Mouse (Mus musculus) hindbrain, embryonic 15.5 days (tissue): ENCODE measurements around the gene Zfp36l1. TPM values are rescaled to one million over a fixed set of nuclear protein-coding genes. Genes with fewer than 3 reads are reported as not detected.

ENCODE experiments used
- ATAC-seq: fragments of 200-750 bp; cut with Nextera tagmentation; 2 replicates; pipeline ENCODE4 v1.8.0; 2017; ENCODE audit warnings: low read depth, moderate number of reproducible peaks, moderate TSS enrichment; ENCODE audit not compliant: low FRiP score
- H3K27ac ChIP-seq: fragments of 300-500 bp; sonication (generic); replicated peaks from 2 replicates; pipeline ENCODE4 v1.5.1; 2015; ENCODE audit warnings: mild to moderate bottlenecking, inconsistent platforms
- H3K27me3 ChIP-seq: fragments of 300-500 bp; sonication (generic); 2 replicates; pipeline ENCODE4 v1.6.1; 2015; ENCODE audit warnings: control low read depth, inconsistent platforms
- H3K36me3 ChIP-seq: fragments of 300-500 bp; sonication (generic); 2 replicates; pipeline ENCODE4 v1.6.1; 2015; ENCODE audit warnings: control low read depth, inconsistent platforms
- H3K4me1 ChIP-seq: fragments of 300-500 bp; sonication (generic); replicated peaks from 2 replicates; pipeline ENCODE4 v1.6.1; 2015; ENCODE audit warnings: control low read depth, inconsistent platforms
- H3K4me2 ChIP-seq: fragments of 300-500 bp; sonication (generic); 2 replicates; pipeline ENCODE4 v1.6.1; 2015; ENCODE audit warnings: moderate library complexity, mild to moderate bottlenecking, inconsistent platforms
- H3K4me3 ChIP-seq: fragments of 300-500 bp; sonication (generic); 2 replicates; pipeline ENCODE4 v1.5.1; 2015; ENCODE audit warnings: mild to moderate bottlenecking, inconsistent platforms
- H3K9ac ChIP-seq: fragments of 300-500 bp; sonication (generic); 2 replicates; pipeline ENCODE4 v1.6.1; 2015; ENCODE audit warnings: inconsistent platforms
- H3K9me3 ChIP-seq: fragments of 300-500 bp; sonication (generic); 2 replicates; pipeline ENCODE4 v1.6.1; 2016; ENCODE audit warnings: control low read depth, inconsistent platforms
- WGBS: fragments of 180-500 bp; shearing (Covaris S2); methylation state at CpG from one replicate; pipeline ENCODE4 v1.1.7; 2015; 5-methylcytosine and 5-hydroxymethylcytosine counted together
- polyA plus RNA-seq: library from polyadenylated mRNA; unstranded; fragments of >200 nt; fragmentation: Nextera tagmentation; extraction: Ambion mirVana; gene quantifications from 2 replicates; pipeline ENCODE4 v1.2.1, GENCODE M21; 2015

The Zfp36l1 gene
- polyA plus RNA-seq, 1 experiment from 2014 or later, result 55.4 TPM

DNA sequence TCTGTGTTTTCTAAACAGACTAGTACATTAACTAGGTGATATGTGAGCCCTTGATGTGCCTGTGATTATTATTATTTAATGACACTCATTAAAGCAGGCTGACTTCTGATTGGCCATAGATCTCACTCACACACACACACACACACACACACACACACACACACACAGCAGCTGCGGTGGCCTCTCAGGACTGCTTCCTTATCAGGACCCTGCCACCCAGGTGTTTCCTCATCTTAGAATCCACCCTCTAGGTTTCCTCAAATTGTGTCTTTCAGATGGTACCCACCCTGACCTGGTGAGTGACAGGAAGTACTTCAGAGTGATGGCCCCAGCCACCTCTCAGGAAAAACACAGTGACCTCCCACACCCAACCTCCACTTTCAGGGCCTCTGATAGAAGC, 52.0 kb downstream of the Zfp36l1 start:
- peaks cover 44% of the 10 kb centered on the region for H3K4me1 ChIP-seq

DNA sequence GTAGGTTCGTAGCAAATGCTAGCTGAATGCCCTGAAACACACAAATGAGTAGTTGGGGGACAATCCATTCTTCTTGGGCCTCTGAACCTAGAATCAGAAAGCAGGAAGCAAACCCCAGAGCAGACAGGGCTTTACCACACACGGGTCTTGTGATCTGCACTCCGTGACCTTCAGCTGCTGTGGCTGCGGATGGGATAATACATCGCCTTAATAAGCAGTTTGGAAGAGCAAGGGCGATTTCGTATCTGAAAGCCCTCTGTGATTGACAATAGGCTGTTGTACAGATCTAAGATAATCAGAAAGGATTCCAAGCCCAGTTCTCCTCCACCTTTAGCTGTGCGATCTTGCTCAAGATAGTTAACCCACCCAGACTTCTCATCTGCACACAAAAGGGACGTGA, 52.5 kb downstream of the Zfp36l1 start:
- no peaks in the 10 kb centered on the region for H3K9me3 ChIP-seq
- H3K4me1 ChIP-seq, result peaks cover 41% of the 10 kb centered on the region
- no peak overlapping the region for H3K4me3 ChIP-seq
- H3K27me3 ChIP-seq, result no peaks in the 10 kb centered on the region
- H3K9ac ChIP-seq, result no peak overlapping the region
- ATAC-seq, result no peak
- WGBS, result 28% methylated on average over 9 of the region's 9 CpGs
- no peaks in the 10 kb centered on the region for H3K36me3 ChIP-seq
- H3K27ac ChIP-seq, result 0 out of 2 replicates have a peak overlapping the region, but pooled peaks have one; percentile 19
- no peak overlapping the region for H3K4me2 ChIP-seq

More for the DNA sequence above, 52.0 kb downstream of the Zfp36l1 start:
- H3K9ac ChIP-seq, result no peak overlapping the region
- no peak overlapping the region for H3K4me3 ChIP-seq
- ATAC-seq, result no peak
- no peaks in the 10 kb centered on the region for H3K27me3 ChIP-seq
- WGBS, result 41% methylated on average over 1 of the region's 1 CpGs
- no peaks in the 10 kb centered on the region for H3K9me3 ChIP-seq
- H3K4me2 ChIP-seq, result no peak overlapping the region
- 0 out of 2 replicates have a peak overlapping the region, but pooled peaks have one; percentile 80 for H3K27ac ChIP-seq
- no peaks in the 10 kb centered on the region for H3K36me3 ChIP-seq

DNA sequence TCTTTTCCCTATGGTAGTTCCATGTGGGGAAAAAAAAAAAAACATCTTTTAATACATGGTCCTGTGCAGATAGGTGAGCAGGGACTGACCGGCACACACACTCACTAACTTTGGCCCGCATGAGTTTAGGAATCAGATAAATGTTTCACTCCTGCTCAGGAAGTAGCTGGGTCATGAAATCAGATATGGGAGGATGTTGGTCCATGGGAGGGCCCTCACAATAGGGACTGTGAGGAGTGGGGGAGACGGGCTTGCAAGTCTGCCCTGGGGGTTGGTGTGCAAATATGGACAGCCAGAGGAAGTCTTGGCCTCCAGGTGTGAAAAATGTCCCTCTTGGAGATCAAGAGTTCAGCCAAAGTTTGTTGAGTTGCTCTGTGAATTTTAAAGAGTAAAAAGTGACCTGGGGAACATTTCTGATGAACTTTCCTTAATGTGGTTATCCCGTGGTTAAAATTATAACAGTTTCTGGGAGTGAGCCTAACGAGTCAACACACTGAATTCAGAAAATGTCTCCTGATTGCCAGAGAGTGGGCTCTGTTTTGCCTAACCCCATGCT, 53.0 kb downstream of the Zfp36l1 start:
- Histone ChIP-seq H3K4me3 (no peak overlapping the region), H3K27me3 (no peaks in the 10 kb centered on the region), H3K4me1 (peaks cover 37% of the 10 kb centered on the region), H3K4me2 (no peak overlapping the region), H3K9ac (no peak overlapping the region), H3K36me3 (no peaks in the 10 kb centered on the region), H3K27ac (0 out of 2 replicates have a peak overlapping the region, but pooled peaks have one; percentile 19), H3K9me3 (no peaks in the 10 kb centered on the region)
- WGBS, result 63% methylated on average over 5 of the region's 5 CpGs
- no peak for ATAC-seq

Other genes starting within 250 kb of the Zfp36l1 start
- 8.1 and 9.7 TPM in 2 replicates for gene Actn1, start 147.4 kb upstream of the Zfp36l1 start, polyA plus RNA-seq